Mouse (Mus musculus) embryonic facial prominence, embryonic 11.5 days (tissue): ENCODE results near the gene Ipcef1. TPM values are rescaled to one million over a fixed set of nuclear protein-coding genes. Genes with fewer than 3 reads are reported as not detected.
A peak's percentile ranks its signal among the peaks of the same experiment; 100 is the strongest.

ENCODE experiments used
- ATAC-seq: fragments of 200-750 bp; cut with Nextera tagmentation; replicated peaks from 2 replicates; pipeline ENCODE4 v1.8.0; 2017; ENCODE audit warnings: low read depth; ENCODE audit not compliant: insufficient number of reproducible peaks, low FRiP score, low TSS enrichment
- DNase-seq: peaks from one replicate; pipeline ENCODE4 v3.0.0-alpha.2; 2015; ENCODE audit warnings: low spot score
- H3K27ac ChIP-seq: fragments of 300-500 bp; sonication (generic); replicated peaks from 2 replicates; pipeline ENCODE4 v1.5.1; 2014; ENCODE audit warnings: mild to moderate bottlenecking, low read depth, low read length, control low read depth
- H3K27me3 ChIP-seq: fragments of 300-500 bp; sonication (generic); 2 replicates; pipeline ENCODE4 v1.6.1; 2014; ENCODE audit warnings: mild to moderate bottlenecking, low read length, moderate library complexity, mixed read lengths; ENCODE audit not compliant: control insufficient read depth, insufficient read depth
- H3K36me3 ChIP-seq: fragments of 300-500 bp; sonication (generic); replicated peaks from 2 replicates; pipeline ENCODE4 v1.6.1; 2014; ENCODE audit warnings: low read depth, mild to moderate bottlenecking, low read length, moderate library complexity, mixed read lengths; ENCODE audit not compliant: control insufficient read depth, insufficient read depth
- H3K4me1 ChIP-seq: fragments of 300-500 bp; sonication (generic); 2 replicates; pipeline ENCODE4 v1.6.1; 2014; ENCODE audit warnings: low read length, mixed read lengths; ENCODE audit not compliant: control insufficient read depth, insufficient read depth
- H3K4me2 ChIP-seq: fragments of 300-500 bp; sonication (generic); 2 replicates; pipeline ENCODE4 v1.6.1; 2014; ENCODE audit warnings: low read depth, mild to moderate bottlenecking, control low read depth, low read length, moderate library complexity
- H3K4me3 ChIP-seq: fragments of 300-500 bp; sonication (generic); 2 replicates; pipeline ENCODE4 v1.5.1; 2014; ENCODE audit warnings: low read depth, low read length, control low read depth
- H3K9ac ChIP-seq: fragments of 300-500 bp; sonication (generic); replicated peaks from 2 replicates; pipeline ENCODE4 v1.6.1; 2014; ENCODE audit warnings: mild to moderate bottlenecking, control low read depth, low read length
- H3K9me3 ChIP-seq: fragments of 300-500 bp; sonication (generic); replicated peaks from 2 replicates; pipeline ENCODE4 v1.6.1; 2016; ENCODE audit warnings: mild to moderate bottlenecking, low read length, inconsistent platforms, mixed read lengths; ENCODE audit not compliant: control insufficient read depth
- WGBS: fragments of 180-500 bp; shearing (Covaris S2); extraction: QIAGEN DNeasy Blood & Tissue Kit; methylation state at CpG from one replicate; pipeline ENCODE4 v1.1.7; 2014; 5-methylcytosine and 5-hydroxymethylcytosine counted together
- polyA plus RNA-seq: library from polyadenylated mRNA; unstranded; fragments of >200 nt; fragmentation: Nextera tagmentation; extraction: Ambion mirVana; gene quantifications from 2 replicates; pipeline ENCODE4 v1.2.1, GENCODE M21; 2014

Ipcef1 gene
- 0.27 and 0.39 TPM in 2 replicates for polyA plus RNA-seq

GRCm38 (mm10) chr10:7052315-7053017 lies at the start of gene Ipcef1:
Gene Ipcef1, minus strand, starts transcription at chr10:7052478.
- Histone ChIP-seq H3K9ac (0 out of 2 replicates have a peak within 1 kb of the TSS, but pooled peaks have one; percentile 18), H3K4me1 (no peaks in the 10 kb centered on the region), H3K9me3 (no peaks in the 10 kb centered on the region), H3K4me2 (no peak within 1 kb of the TSS), H3K36me3 (no peaks in the 10 kb centered on the region), H3K27me3 (no peaks in the 10 kb centered on the region), H3K27ac (no peak within 1 kb of the TSS), H3K4me3 (no peak within 1 kb of the TSS)
- ATAC-seq (peak; percentile 65), DNase-seq (peak; percentile 26)
- WGBS: 25% methylated on average over 12 of the region's 12 CpGs

- no peak for DNase-seq
- WGBS: 93% methylated on average over 1 of the region's 1 CpGs
- Histone ChIP-seq H3K27ac (no peak overlapping the region), H3K4me2 (no peak overlapping the region), H3K36me3 (no peaks in the 10 kb centered on the region), H3K9ac (no peak overlapping the region), H3K4me3 (no peak overlapping the region), H3K9me3 (no peaks in the 10 kb centered on the region), H3K27me3 (no peaks in the 10 kb centered on the region), H3K4me1 (no peaks in the 10 kb centered on the region)
- no peak for ATAC-seq
Observed at GRCm38 (mm10) chr10:7077971-7078370, 25.7 kb upstream of the Ipcef1 start.

- WGBS: 80% methylated on average over 7 of the region's 7 CpGs
- no peak overlapping the region for H3K4me3 ChIP-seq
- no peak overlapping the region for H3K4me2 ChIP-seq
- H3K36me3 ChIP-seq: no peaks in the 10 kb centered on the region
- H3K9ac ChIP-seq: 0 out of 2 replicates have a peak overlapping the region, but pooled peaks have one; percentile 22
- no peak for ATAC-seq
- no peak overlapping the region for H3K27ac ChIP-seq
- H3K9me3 ChIP-seq: no peaks in the 10 kb centered on the region
- no peak for DNase-seq
- no peaks in the 10 kb centered on the region for H3K27me3 ChIP-seq
- H3K4me1 ChIP-seq: no peaks in the 10 kb centered on the region
Observed at GRCm38 (mm10) chr10:7077389-7077808, 25.1 kb upstream of the Ipcef1 start.

GRCm38 (mm10) chr10:7076662-7077211 lies 24.5 kb upstream of the Ipcef1 start:
- Histone ChIP-seq H3K4me2 (peak overlapping the region; percentile 13; the same call in 1 of the 2 replicates), H3K27ac (peak overlapping the region; percentile 35; the same call in 1 of the 2 replicates), H3K4me1 (no peaks in the 10 kb centered on the region), H3K36me3 (no peaks in the 10 kb centered on the region), H3K9ac (peak overlapping the region; percentile 32; the same call in 1 of the 2 replicates), H3K4me3 (no peak overlapping the region), H3K9me3 (no peaks in the 10 kb centered on the region), H3K27me3 (no peaks in the 10 kb centered on the region)
- WGBS: 43% methylated on average over 7 of the region's 8 CpGs
- ATAC-seq (peak; percentile 77), DNase-seq (peak; percentile 56)

GRCm38 (mm10) chr10:7076201-7076600 lies 23.9 kb upstream of the Ipcef1 start:
- no peak overlapping the region for H3K9ac ChIP-seq
- ATAC-seq (peak; percentile 86; the same call in 1 of the 2 replicates), DNase-seq (peak; percentile 85)
- no peaks in the 10 kb centered on the region for H3K36me3 ChIP-seq
- H3K9me3 ChIP-seq: no peaks in the 10 kb centered on the region
- H3K27ac ChIP-seq: 0 out of 2 replicates have a peak overlapping the region, but pooled peaks have one; percentile 35
- no peak overlapping the region for H3K4me3 ChIP-seq
- no peak overlapping the region; the same call in 1 of the 2 replicates for H3K4me2 ChIP-seq
- no peaks in the 10 kb centered on the region for H3K4me1 ChIP-seq
- H3K27me3 ChIP-seq: no peaks in the 10 kb centered on the region
- 10% methylated on average over 8 of the region's 8 CpGs for WGBS

GRCm38 (mm10) chr10:7075661-7076060 lies 23.4 kb upstream of the Ipcef1 start:
- DNase-seq (no peak), ATAC-seq (0 out of 2 replicates have a peak, but pooled peaks have one; percentile 16)
- H3K9me3 ChIP-seq: no peaks in the 10 kb centered on the region
- H3K27me3 ChIP-seq: no peaks in the 10 kb centered on the region
- no peak overlapping the region for H3K27ac ChIP-seq
- 88% methylated on average over 2 of the region's 2 CpGs for WGBS
- H3K4me2 ChIP-seq: no peak overlapping the region
- no peaks in the 10 kb centered on the region for H3K36me3 ChIP-seq
- no peaks in the 10 kb centered on the region for H3K4me1 ChIP-seq
- H3K4me3 ChIP-seq: no peak overlapping the region
- H3K9ac ChIP-seq: no peak overlapping the region

- no peak overlapping the region for H3K4me2 ChIP-seq
- H3K4me1 ChIP-seq: no peaks in the 10 kb centered on the region
- no peaks in the 10 kb centered on the region for H3K27me3 ChIP-seq
- H3K9ac ChIP-seq: no peak overlapping the region
- H3K27ac ChIP-seq: no peak overlapping the region
- ATAC-seq (no peak), DNase-seq (no peak)
- H3K4me3 ChIP-seq: no peak overlapping the region
- WGBS: 83% methylated on average over 2 of the region's 2 CpGs
- no peaks in the 10 kb centered on the region for H3K9me3 ChIP-seq
- H3K36me3 ChIP-seq: no peaks in the 10 kb centered on the region
Observed at GRCm38 (mm10) chr10:7074231-7074630, 22.0 kb upstream of the Ipcef1 start.

GRCm38 (mm10) chr10:7070924-7071323 lies 18.6 kb upstream of the Ipcef1 start:
- WGBS: 88% methylated on average over 5 of the region's 5 CpGs
- no peak overlapping the region for H3K27ac ChIP-seq
- ATAC-seq (no peak), DNase-seq (no peak)
- H3K9ac ChIP-seq: no peak overlapping the region
- H3K4me1 ChIP-seq: no peaks in the 10 kb centered on the region
- H3K4me2 ChIP-seq: no peak overlapping the region
- no peaks in the 10 kb centered on the region for H3K27me3 ChIP-seq
- H3K9me3 ChIP-seq: no peaks in the 10 kb centered on the region
- no peak overlapping the region for H3K4me3 ChIP-seq
- H3K36me3 ChIP-seq: no peaks in the 10 kb centered on the region
